8 mouse cellular contexts compared by ENCODE assay signal in genomic region chr19:8850402-8850901, GRCm38 (mm10). TPM values are rescaled to one million over a fixed set of nuclear protein-coding genes. Genes with fewer than 3 reads are reported as not detected.
DNase-seq lines count a peak whose midpoint lies in the region; ATAC-seq and TF ChIP-seq lines count a peak whose summit lies in the region.

TSS of gene Lrrn4cl (plus strand) at chr19:8850768.

- WGBS in limb, embryonic 13.5 days: 17% methylated on average over 7 of the region's 7 CpGs
- WGBS in stomach, postnatal 0 days: 16% methylated on average over 7 of the region's 7 CpGs

- intact Hi-C loops in left cerebral cortex, adult 2 months (cut with DNase I): no loop called here

- ATAC-seq in limb, embryonic 13.5 days (ENCODE audit: low FRiP score, low read depth): peak; percentile 67; the same call in 1 of the 2 replicates
- peak; percentile 88 for ATAC-seq in stomach, postnatal 0 days (ENCODE audit: low FRiP score, low TSS enrichment)

- H3K9ac ChIP-seq in limb, embryonic 13.5 days: 0 out of 2 replicates have a peak within 1 kb of the TSS, but pooled peaks have one; percentile 10
- H3K9ac ChIP-seq in stomach, postnatal 0 days (ENCODE audit: low read length): peak within 1 kb of the TSS; percentile 35; the same call in 1 of the 2 replicates

- H3K4me1 ChIP-seq in brown adipose tissue, adult 24 weeks (ENCODE audit: control insufficient read depth, insufficient read depth, insufficient read length, low read length): peaks cover 4% of the 10 kb centered on the region; the same call in 1 of the 2 replicates
- H3K4me1 ChIP-seq in limb, embryonic 13.5 days: peaks cover 15% of the 10 kb centered on the region
- H3K4me1 ChIP-seq in stomach, postnatal 0 days (replicated peaks; ENCODE audit: control insufficient read depth, insufficient read depth): no peaks in the 10 kb centered on the region; the same call in 1 of the 2 replicates

- no peaks in the 10 kb centered on the region for H3K27me3 ChIP-seq in limb, embryonic 13.5 days
- no peaks in the 10 kb centered on the region for H3K27me3 ChIP-seq in stomach, postnatal 0 days (ENCODE audit: control insufficient read depth, insufficient read depth, low read length)

- H3K27ac ChIP-seq in left cerebral cortex, adult 2 months: peak within 1 kb of the TSS; percentile 26; the same call in 1 of the 2 replicates
- peak within 1 kb of the TSS; percentile 21; the same call in 1 of the 2 replicates for H3K27ac ChIP-seq in brown adipose tissue, adult 24 weeks (replicated peaks; ENCODE audit: low read depth, low read length)
- H3K27ac ChIP-seq in limb, embryonic 13.5 days: peak within 1 kb of the TSS; percentile 52; the same call in 1 of the 2 replicates
- peak within 1 kb of the TSS; percentile 61 for H3K27ac ChIP-seq in stomach, postnatal 0 days (replicated peaks)

- H3K36me3 ChIP-seq in limb, embryonic 13.5 days: peaks cover 32% of the 10 kb centered on the region
- peaks cover 13% of the 10 kb centered on the region for H3K36me3 ChIP-seq in stomach, postnatal 0 days (ENCODE audit: control insufficient read depth, insufficient read depth, low read length)

- no peak for TF ChIP-seq EP300 in stomach, postnatal 0 days (optimal IDR thresholded peaks at IDR 0.05)

- no peaks in the 10 kb centered on the region for H3K9me3 ChIP-seq in limb, embryonic 13.5 days
- H3K9me3 ChIP-seq in stomach, postnatal 0 days (ENCODE audit: control insufficient read depth, low read length): no peaks in the 10 kb centered on the region

- H3K4me2 ChIP-seq in limb, embryonic 13.5 days (replicated peaks): peak within 1 kb of the TSS; percentile 17; the same call in 1 of the 2 replicates
- H3K4me2 ChIP-seq in stomach, postnatal 0 days (replicated peaks; ENCODE audit: low read depth): peak within 1 kb of the TSS; percentile 14; the same call in 1 of the 2 replicates

- DNase-seq in left cerebral cortex, adult 2 months (ENCODE audit: extremely low spot score in 1 of 2, low spot score in 2 of 2): no peak
- DNase-seq in left cerebral cortex, adult 18-20 months (ENCODE audit: low spot score in 2 of 2): no peak
- DNase-seq in heart, adult 9 months (ENCODE audit: low spot score in 2 of 2): peak; percentile 68 to 76
- peak; percentile 46 for DNase-seq in stomach, postnatal 0 days (ENCODE audit: low spot score)
- DNase-seq in layer of hippocampus, postnatal 36 days: no peak
- no peak for DNase-seq in frontal cortex, postnatal 36 days (ENCODE audit: low spot score in 2 of 2)

- TF ChIP-seq CTCF in left cerebral cortex, adult 2 months (IDR thresholded peaks at IDR 0.05): no peak
- peak; percentile 27 for TF ChIP-seq CTCF in stomach, postnatal 0 days (IDR thresholded peaks at IDR 0.05; ENCODE audit: low read depth)

- no peak within 1 kb of the TSS for H3K4me3 ChIP-seq in left cerebral cortex, adult 2 months
- H3K4me3 ChIP-seq in brown adipose tissue, adult 24 weeks (ENCODE audit: insufficient read depth, low read depth, low read length): peak within 1 kb of the TSS; percentile 12
- H3K4me3 ChIP-seq in limb, embryonic 13.5 days: no peak within 1 kb of the TSS
- H3K4me3 ChIP-seq in stomach, postnatal 0 days (ENCODE audit: low read depth, low read length): no peak within 1 kb of the TSS

RNA-seq across cellular contexts. Expression of gene Lrrn4cl, which starts in this region (rescaled TPM):
- total RNA-seq in left cerebral cortex, adult 2 months (2021): 1 to 10 TPM in 1 of 2 experiments, under 1 TPM in 1; 0.87 to 1.1 TPM
- total RNA-seq in left cerebral cortex, adult 18-20 months (2021): 1 to 10 TPM; 1.2 to 1.7 TPM
- polyA plus RNA-seq in brown adipose tissue, adult 24 weeks (2012; ENCODE audit: insufficient read depth, insufficient read length, missing spikeins): 3.3 and 10.5 TPM in 2 replicates
- 0.75 and 0.93 TPM in 2 replicates for polyA plus RNA-seq in limb, embryonic 13.5 days (2015; fragmentation: Nextera tagmentation; extraction: Ambion mirVana)
- 2.3 and 2.6 TPM in 2 replicates for polyA plus RNA-seq in stomach, postnatal 0 days (2015; fragmentation: Nextera tagmentation; extraction: Ambion mirVana)
- total RNA-seq in layer of hippocampus, postnatal 36 days (2021): under 1 TPM; 0.55 to 0.61 TPM

Comparison
In these comparisons a context has a peak if more than half of its experiments do, and no peak if none do; other contexts are left out.
1. Peak in ATAC-seq, H3K27ac ChIP-seq, H3K9ac ChIP-seq and H3K4me2 ChIP-seq in limb, embryonic 13.5 days; RNA of the gene not detected or under 1 TPM.
2. DNase-seq: peak in heart, adult 9 months (2 of 2) and stomach, postnatal 0 days (single experiment); none in left cerebral cortex, adult 2 months (0 of 2), left cerebral cortex, adult 18-20 months (0 of 2), layer of hippocampus, postnatal 36 days (0 of 2) and frontal cortex, postnatal 36 days (0 of 2).
3. Peak in every context shown above with its lines, with median percentiles within 50 percentile points of each other: H3K27ac ChIP-seq.